Mouse (Mus musculus) kidney, postnatal 0 days (tissue): Measurements from ENCODE around the gene Spata7. TPM values are rescaled to one million over a fixed set of nuclear protein-coding genes. Genes with fewer than 3 reads are reported as not detected.

Source experiments
- ATAC-seq: fragments of 200-750 bp; cut with Nextera tagmentation; replicated peaks from 2 replicates; pipeline ENCODE4 v1.8.0; 2017; ENCODE audit warnings: low read depth, moderate number of reproducible peaks, moderate TSS enrichment, moderate library complexity; ENCODE audit not compliant: low FRiP score
- DNase-seq: peaks from one replicate; pipeline ENCODE4 v3.0.0-alpha.2; 2016; ENCODE audit warnings: low spot score
- H3K27ac ChIP-seq: fragments of 300-500 bp; sonication (generic); 2 replicates; pipeline ENCODE4 v1.5.1; 2014; ENCODE audit warnings: mild to moderate bottlenecking
- H3K27me3 ChIP-seq: fragments of 300-500 bp; sonication (generic); 2 replicates; pipeline ENCODE4 v1.6.1; 2014; ENCODE audit warnings: low read length, mixed read lengths; ENCODE audit not compliant: insufficient read depth
- H3K36me3 ChIP-seq: fragments of 300-500 bp; sonication (generic); 2 replicates; pipeline ENCODE4 v1.6.1; 2014; ENCODE audit warnings: low read length, mixed read lengths; ENCODE audit not compliant: insufficient read depth
- H3K4me1 ChIP-seq: fragments of 300-500 bp; sonication (generic); replicated peaks from 2 replicates; pipeline ENCODE4 v1.6.1; 2014; ENCODE audit warnings: antibody characterized with exemption, low read length, mixed read lengths; ENCODE audit not compliant: insufficient read depth
- H3K4me2 ChIP-seq: fragments of 300-500 bp; sonication (generic); 2 replicates; pipeline ENCODE4 v1.6.1; 2014; ENCODE audit warnings: mild to moderate bottlenecking, low read length, moderate library complexity, mixed read lengths
- H3K4me3 ChIP-seq: fragments of 300-500 bp; sonication (generic); replicated peaks from 2 replicates; pipeline ENCODE4 v1.5.1; 2014; ENCODE audit warnings: low read depth, low read length
- H3K9ac ChIP-seq: fragments of 300-500 bp; sonication (generic); 2 replicates; pipeline ENCODE4 v1.6.1; 2014; ENCODE audit warnings: low read depth, low read length
- H3K9me3 ChIP-seq: fragments of 300-500 bp; sonication (generic); replicated peaks from 2 replicates; pipeline ENCODE4 v1.6.1; 2016; ENCODE audit warnings: low read length, inconsistent platforms, mixed read lengths
- CTCF ChIP-seq: IDR thresholded peaks from 2 replicates; pipeline ENCODE4 v1.5.1; 2016; ENCODE audit warnings: antibody characterized with exemption, low read depth, mild to moderate bottlenecking, moderate library complexity
- WGBS: fragments of 180-500 bp; shearing (Covaris S2); extraction: QIAGEN DNeasy Blood & Tissue Kit; methylation state at CpG from one replicate; pipeline ENCODE4 v1.1.7; 2014; 5-methylcytosine and 5-hydroxymethylcytosine counted together
- polyA plus RNA-seq: library from polyadenylated mRNA; unstranded; fragments of >200 nt; fragmentation: Nextera tagmentation; extraction: Ambion mirVana; gene quantifications from 2 replicates; pipeline ENCODE4 v1.2.1, GENCODE M21; 2015

Gene Spata7
- polyA plus RNA-seq, 1 experiment from 2014 or later = 11.3 TPM

GRCm38 (mm10) chr12:98703961-98704360, 76.0 kb downstream of the Spata7 start:
- Histone ChIP-seq H3K4me3 (no peak overlapping the region), H3K4me1 (no peaks in the 10 kb centered on the region), H3K9me3 (no peaks in the 10 kb centered on the region), H3K9ac (no peak overlapping the region), H3K27ac (no peak overlapping the region), H3K4me2 (no peak overlapping the region), H3K36me3 (peaks cover 10% of the 10 kb centered on the region; the same call in 1 of the 2 replicates), H3K27me3 (no peaks in the 10 kb centered on the region)
- TF ChIP-seq CTCF = no peak
- 89% methylated on average over 10 of the region's 10 CpGs for WGBS
- DNase-seq (no peak), ATAC-seq (no peak)

GRCm38 (mm10) chr12:98712819-98713218, 84.9 kb downstream of the Spata7 start:
- Histone ChIP-seq H3K4me2 (no peak overlapping the region), H3K9ac (no peak overlapping the region), H3K4me1 (peaks cover 5% of the 10 kb centered on the region; the same call in 1 of the 2 replicates), H3K27ac (no peak overlapping the region), H3K27me3 (no peaks in the 10 kb centered on the region), H3K4me3 (no peak overlapping the region), H3K36me3 (0 out of 2 replicates have a peak, but pooled peaks cover 3% of the 10 kb centered on the region), H3K9me3 (no peaks in the 10 kb centered on the region)
- TF ChIP-seq CTCF = no peak
- ATAC-seq = no peak
- WGBS = 80% methylated on average over 6 of the region's 6 CpGs
- DNase-seq = no peak

- H3K36me3 ChIP-seq = 0 out of 2 replicates have a peak, but pooled peaks cover under 1% of the 10 kb centered on the region
- WGBS = 52% methylated on average over 7 of the region's 7 CpGs
- no peak overlapping the region for H3K4me3 ChIP-seq
- no peaks in the 10 kb centered on the region for H3K9me3 ChIP-seq
- ATAC-seq = no peak
- H3K9ac ChIP-seq = no peak overlapping the region
- no peak for TF ChIP-seq CTCF
- H3K27ac ChIP-seq = no peak overlapping the region; the same call in 1 of the 2 replicates
- peaks cover 5% of the 10 kb centered on the region; the same call in 1 of the 2 replicates for H3K4me1 ChIP-seq
- DNase-seq = peak; percentile 24
- no peaks in the 10 kb centered on the region for H3K27me3 ChIP-seq
- no peak overlapping the region for H3K4me2 ChIP-seq
Observed at GRCm38 (mm10) chr12:98713621-98714103, 85.7 kb downstream of the Spata7 start.

- Histone ChIP-seq H3K4me1 (peaks cover 5% of the 10 kb centered on the region; the same call in 1 of the 2 replicates), H3K27me3 (no peaks in the 10 kb centered on the region), H3K27ac (no peak overlapping the region), H3K36me3 (no peaks in the 10 kb centered on the region), H3K9me3 (no peaks in the 10 kb centered on the region), H3K4me2 (no peak overlapping the region), H3K9ac (no peak overlapping the region), H3K4me3 (no peak overlapping the region)
- ATAC-seq = no peak
- TF ChIP-seq CTCF = no peak
- WGBS = 54% methylated on average over 11 of the region's 11 CpGs
- peak; percentile 29 for DNase-seq
Observed at GRCm38 (mm10) chr12:98714757-98715156, 86.8 kb downstream of the Spata7 start.

- no peak overlapping the region for H3K27ac ChIP-seq
- H3K4me1 ChIP-seq = peaks cover 10% of the 10 kb centered on the region; the same call in 1 of the 2 replicates
- DNase-seq (no peak), ATAC-seq (no peak)
- no peaks in the 10 kb centered on the region for H3K36me3 ChIP-seq
- no peak for TF ChIP-seq CTCF
- H3K27me3 ChIP-seq = no peaks in the 10 kb centered on the region
- no peak overlapping the region for H3K4me3 ChIP-seq
- WGBS = 75% methylated on average over 2 of the region's 2 CpGs
- no peak overlapping the region for H3K9ac ChIP-seq
- no peak overlapping the region for H3K4me2 ChIP-seq
- no peaks in the 10 kb centered on the region for H3K9me3 ChIP-seq
Observed at GRCm38 (mm10) chr12:98716142-98716541, 88.2 kb downstream of the Spata7 start.

Other genes starting within 250 kb of the Spata7 start
- gene Kcnk10, start 49.8 kb upstream of the Spata7 start, polyA plus RNA-seq = 0.49 and 0.79 TPM in 2 replicates
- gene Ptpn21, start 109.2 kb downstream of the Spata7 start, polyA plus RNA-seq = 6.4 and 7.2 TPM in 2 replicates
- gene Zc3h14, start 118.8 kb downstream of the Spata7 start, polyA plus RNA-seq = 105 and 107 TPM in 2 replicates